9 mouse cellular contexts compared by ENCODE assay signal in the genomic region with DNA sequence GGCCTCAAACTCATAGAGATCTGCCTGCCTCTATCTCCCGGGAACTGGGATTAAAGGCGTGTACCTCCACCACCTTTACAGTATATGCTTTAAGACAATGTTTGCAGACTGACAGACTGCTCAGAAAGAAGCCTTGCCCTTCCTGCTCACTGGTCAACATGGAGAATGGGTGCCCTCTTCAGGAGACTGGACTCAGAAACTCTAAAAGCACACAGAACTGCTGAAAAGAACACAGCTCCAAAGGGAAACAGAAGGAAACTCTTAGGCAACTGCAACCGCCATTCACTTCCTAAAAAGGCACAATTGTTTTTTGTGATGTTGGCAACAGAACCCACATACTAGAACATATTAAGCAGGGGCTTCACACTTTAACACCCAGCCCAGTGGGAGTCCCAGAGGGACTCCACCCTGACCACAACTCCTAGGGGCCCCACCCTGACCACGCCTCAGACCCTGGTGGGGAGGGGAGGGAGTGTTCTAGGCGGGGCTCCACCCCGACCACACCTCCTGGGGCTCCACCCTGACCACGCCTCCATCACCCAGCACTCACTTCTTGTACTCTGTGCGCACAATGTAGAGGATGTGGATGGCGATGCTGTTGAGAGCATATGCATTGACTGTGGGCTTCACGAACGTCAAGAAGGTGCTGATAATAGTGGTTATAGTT. TPM values are rescaled to one million over a fixed set of nuclear protein-coding genes. Genes with fewer than 3 reads are reported as not detected.
A peak's percentile ranks its signal among the peaks of the same experiment; 100 is the strongest.
DNase-seq lines count a peak whose midpoint lies in the region; ATAC-seq and TF ChIP-seq lines count a peak whose summit lies in the region.
"Had no signal": no experiment of that assay in that cellular context is flagged by ENCODE, and none has a peak within 500 bp of the region (broad histone marks: within the 10 kb centered on the region; RNA-seq: fewer than 3 reads in every experiment).

No protein-coding gene starts in this region.

- no peaks in the 10 kb centered on the region for H3K79me2 ChIP-seq in MEL (ENCODE audit: control insufficient read depth, insufficient read depth, low read length, poor library complexity)

- peak in 1 of 3 experiments; percentile 22; a peak in 2 of 6 replicates for TF ChIP-seq CTCF in MEL (IDR thresholded peaks at IDR 0.05 in 2 of 3, conservative IDR thresholded peaks at IDR 0.05 in 1 of 3; ENCODE audit: control insufficient read depth in 1 of 3, insufficient read depth in 1 of 3, low read depth in 2 of 3, low read length in 3 of 3, poor library complexity in 1 of 3, severe bottlenecking in 1 of 3)

- H3K9ac ChIP-seq in embryonic facial prominence, embryonic 15.5 days = no peak overlapping the region
- H3K9ac ChIP-seq in MEL (ENCODE audit: control insufficient read depth, low read depth, low read length, poor library complexity, severe bottlenecking) = peak overlapping the region; percentile 2; the same call in 1 of the 2 replicates
- H3K9ac ChIP-seq in intestine, embryonic 16.5 days (ENCODE audit: low read depth, low read length) = no peak overlapping the region; the same call in 1 of the 2 replicates

- H3K27ac ChIP-seq in embryonic facial prominence, embryonic 15.5 days (replicated peaks) = no peak overlapping the region
- H3K27ac ChIP-seq in embryonic facial prominence, embryonic 10.5 days (replicated peaks) = no peak overlapping the region
- no peak overlapping the region for H3K27ac ChIP-seq in MEL (ENCODE audit: control insufficient read depth, low read depth, low read length)
- no peak overlapping the region for H3K27ac ChIP-seq in intestine, embryonic 16.5 days (ENCODE audit: low read length)

- intact Hi-C loops in gastrocnemius, postnatal 14 days (cut with DNase I; ENCODE audit: low total_unique reads) = no loop called here
- intact Hi-C loops in left cerebral cortex, postnatal 36 days (cut with DNase I) = no loop called here

- H3K9me3 ChIP-seq in embryonic facial prominence, embryonic 15.5 days (replicated peaks) = no peaks in the 10 kb centered on the region
- no peaks in the 10 kb centered on the region for H3K9me3 ChIP-seq in embryonic facial prominence, embryonic 10.5 days
- no peaks in the 10 kb centered on the region for H3K9me3 ChIP-seq in MEL (replicated peaks; ENCODE audit: insufficient read depth, low read length)
- H3K9me3 ChIP-seq in intestine, embryonic 16.5 days (ENCODE audit: control insufficient read depth, low read length) = no peaks in the 10 kb centered on the region

- H3K4me2 ChIP-seq in embryonic facial prominence, embryonic 15.5 days (replicated peaks) = no peak overlapping the region
- no peak overlapping the region for H3K4me2 ChIP-seq in intestine, embryonic 16.5 days (ENCODE audit: low read depth, low read length)

- WGBS in embryonic facial prominence, embryonic 15.5 days = 32% methylated on average over 11 of the region's 11 CpGs
- WGBS in embryonic facial prominence, embryonic 10.5 days = 29% methylated on average over 11 of the region's 11 CpGs
- 26% methylated on average over 11 of the region's 11 CpGs for WGBS in intestine, embryonic 16.5 days

- no peaks in the 10 kb centered on the region for H3K4me1 ChIP-seq in embryonic facial prominence, embryonic 15.5 days
- no peaks in the 10 kb centered on the region for H3K4me1 ChIP-seq in embryonic facial prominence, embryonic 10.5 days
- peaks cover 0 to 6% of the 10 kb centered on the region in 2 experiments; a peak in 2 of 4 replicates for H3K4me1 ChIP-seq in MEL (ENCODE audit: control insufficient read depth in 1 of 2, insufficient read depth in 2 of 2, low read length in 2 of 2)
- H3K4me1 ChIP-seq in intestine, embryonic 16.5 days (ENCODE audit: control insufficient read depth, insufficient read depth, low read length) = no peaks in the 10 kb centered on the region; the same call in 1 of the 2 replicates

- peak; percentile 48; the same call in 1 of the 2 replicates for ATAC-seq in embryonic facial prominence, embryonic 15.5 days (ENCODE audit: insufficient number of reproducible peaks, low FRiP score, low TSS enrichment, low read depth)
- peak; percentile 86 for ATAC-seq in intestine, embryonic 16.5 days

- H3K36me3 ChIP-seq in embryonic facial prominence, embryonic 15.5 days = no peaks in the 10 kb centered on the region
- no peaks in the 10 kb centered on the region for H3K36me3 ChIP-seq in embryonic facial prominence, embryonic 10.5 days (replicated peaks)
- H3K36me3 ChIP-seq in MEL (ENCODE audit: control insufficient read depth in 1 of 2, insufficient read depth in 2 of 2, low read length in 2 of 2) = peaks cover 0 to 2% of the 10 kb centered on the region in 2 experiments; a peak in 1 of 4 replicates
- no peaks in the 10 kb centered on the region for H3K36me3 ChIP-seq in intestine, embryonic 16.5 days (ENCODE audit: control insufficient read depth, insufficient read depth, low read length)

- no peak for TF ChIP-seq EP300 in MEL (IDR thresholded peaks at IDR 0.05; ENCODE audit: low read depth in 1 of 2, low read length in 2 of 2)

- no peak overlapping the region for H3K4me3 ChIP-seq in embryonic facial prominence, embryonic 15.5 days (replicated peaks)
- no peak overlapping the region for H3K4me3 ChIP-seq in embryonic facial prominence, embryonic 10.5 days
- peak overlapping the region; percentile 15 to 47 for H3K4me3 ChIP-seq in MEL (ENCODE audit: control insufficient read depth in 1 of 2, insufficient read depth in 1 of 2, low read depth in 2 of 2, low read length in 2 of 2)
- H3K4me3 ChIP-seq in intestine, embryonic 16.5 days (ENCODE audit: low read length) = no peak overlapping the region

- DNase-seq in embryonic facial prominence, embryonic 10.5 days (ENCODE audit: low spot score) = no peak
- peak; percentile 86 for DNase-seq in MEL (ENCODE audit: low read depth, low spot score)
- DNase-seq in naive thymus-derived CD4-positive, alpha-beta T cell, adult 2 months (ENCODE audit: low read depth) = peak; percentile 30
- no peak for DNase-seq in gastrocnemius, postnatal 14 days
- DNase-seq in layer of hippocampus, adult 8-10 months (ENCODE audit: low spot score in 2 of 2) = no peak
- no peak for DNase-seq in left cerebral cortex, postnatal 36 days (ENCODE audit: low spot score in 2 of 2)

- TF ChIP-seq POLR2A in MEL (IDR thresholded peaks at IDR 0.05; ENCODE audit: control insufficient read depth in 1 of 2, insufficient read depth in 1 of 2, low read depth in 1 of 2, low read length in 2 of 2, poor library complexity in 1 of 2) = no peak

- no peaks in the 10 kb centered on the region for H3K27me3 ChIP-seq in embryonic facial prominence, embryonic 15.5 days
- H3K27me3 ChIP-seq in embryonic facial prominence, embryonic 10.5 days (replicated peaks; ENCODE audit: low read depth, poor library complexity, severe bottlenecking) = no peaks in the 10 kb centered on the region
- H3K27me3 ChIP-seq in MEL (ENCODE audit: control insufficient read depth in 1 of 2, insufficient read depth in 2 of 2, low read length in 2 of 2) = no peaks in the 10 kb centered on the region; a peak in 1 of 4 replicates
- no peaks in the 10 kb centered on the region for H3K27me3 ChIP-seq in intestine, embryonic 16.5 days (replicated peaks; ENCODE audit: control insufficient read depth, insufficient read depth, low read length)

- TF ChIP-seq RAD21 in MEL (IDR thresholded peaks at IDR 0.05; ENCODE audit: low read depth, low read length) = peak; percentile 34

RNA-seq across cellular contexts. Expression of a gene that starts 22.7 kb away (rescaled TPM):
- polyA plus RNA-seq in embryonic facial prominence, embryonic 15.5 days (2015; fragmentation: Nextera tagmentation; extraction: Ambion mirVana) = 53.9 and 56.9 TPM in 2 replicates
- 70.9 and 73.1 TPM in 2 replicates for polyA plus RNA-seq in embryonic facial prominence, embryonic 10.5 days (2016; fragmentation: Nextera tagmentation; extraction: Ambion mirVana)
- total RNA-seq in MEL (2012; rRNA removed) = 21.7 and 25.0 TPM in 2 replicates
- 10 to 100 TPM in 1 of 2 experiments, not detected in 1; 63.0 TPM for polyA plus RNA-seq in MEL (2012; ENCODE audit: insufficient read depth in 1 of 2, insufficient read length in 2 of 2, low read depth in 1 of 2, low replicate concordance in 2 of 2, missing spikeins in 1 of 2)
- 22.6 and 26.2 TPM in 2 replicates for polyA plus RNA-seq in intestine, embryonic 16.5 days (2015; fragmentation: Nextera tagmentation; extraction: Ambion mirVana)
- 10 to 100 TPM; 13.9 to 17.1 TPM for total RNA-seq in gastrocnemius, postnatal 14 days (2021)
- total RNA-seq in layer of hippocampus, adult 8-10 months (2022) = 10 to 100 TPM; 73.9 to 92.9 (median 80.6) TPM
- 10 to 100 TPM; 69.3 to 82.4 TPM for total RNA-seq in left cerebral cortex, postnatal 36 days (2021)

RNA-seq across cellular contexts. Expression of a gene that starts 24.0 kb away (rescaled TPM):
- polyA plus RNA-seq in embryonic facial prominence, embryonic 15.5 days (2015; fragmentation: Nextera tagmentation; extraction: Ambion mirVana) = 10.2 and 10.4 TPM in 2 replicates
- not detected in 2 replicates for polyA plus RNA-seq in embryonic facial prominence, embryonic 10.5 days (2016; fragmentation: Nextera tagmentation; extraction: Ambion mirVana)
- total RNA-seq in MEL (2012; rRNA removed) = not detected in 2 replicates
- polyA plus RNA-seq in MEL (2012; ENCODE audit: insufficient read depth in 1 of 2, insufficient read length in 2 of 2, low read depth in 1 of 2, low replicate concordance in 2 of 2, missing spikeins in 1 of 2) = under 1 TPM in 1 of 2 experiments, not detected in 1; 0.03 TPM
- 0.65 and 0.88 TPM in 2 replicates for polyA plus RNA-seq in intestine, embryonic 16.5 days (2015; fragmentation: Nextera tagmentation; extraction: Ambion mirVana)
- not detected for total RNA-seq in gastrocnemius, postnatal 14 days (2021)
- not detected for total RNA-seq in layer of hippocampus, adult 8-10 months (2022)
- total RNA-seq in left cerebral cortex, postnatal 36 days (2021) = not detected

RNA-seq across cellular contexts. Expression of a gene that starts 32.2 kb away (rescaled TPM):
- polyA plus RNA-seq in embryonic facial prominence, embryonic 15.5 days (2015; fragmentation: Nextera tagmentation; extraction: Ambion mirVana) = 136 and 139 TPM in 2 replicates
- 191 and 192 TPM in 2 replicates for polyA plus RNA-seq in embryonic facial prominence, embryonic 10.5 days (2016; fragmentation: Nextera tagmentation; extraction: Ambion mirVana)
- total RNA-seq in MEL (2012; rRNA removed) = 177 TPM in 2 replicates
- polyA plus RNA-seq in MEL (2012; ENCODE audit: insufficient read depth in 1 of 2, insufficient read length in 2 of 2, low read depth in 1 of 2, low replicate concordance in 2 of 2, missing spikeins in 1 of 2) = 100 to 1,000 TPM in 1 of 2 experiments, not detected in 1; 178 TPM
- 157 and 174 TPM in 2 replicates for polyA plus RNA-seq in intestine, embryonic 16.5 days (2015; fragmentation: Nextera tagmentation; extraction: Ambion mirVana)
- 10 to 100 TPM; 32.7 to 33.3 TPM for total RNA-seq in gastrocnemius, postnatal 14 days (2021)
- total RNA-seq in layer of hippocampus, adult 8-10 months (2022) = 10 to 100 TPM; 60.9 to 70.6 (median 66.6) TPM
- total RNA-seq in left cerebral cortex, postnatal 36 days (2021) = 10 to 100 TPM; 66.6 to 68.3 TPM

RNA-seq across cellular contexts. Expression of a gene that starts 39.2 kb away (rescaled TPM):
- polyA plus RNA-seq in embryonic facial prominence, embryonic 15.5 days (2015; fragmentation: Nextera tagmentation; extraction: Ambion mirVana) = 34.9 and 42.3 TPM in 2 replicates
- 42.5 and 45.1 TPM in 2 replicates for polyA plus RNA-seq in embryonic facial prominence, embryonic 10.5 days (2016; fragmentation: Nextera tagmentation; extraction: Ambion mirVana)
- 22.5 and 26.4 TPM in 2 replicates for total RNA-seq in MEL (2012; rRNA removed)
- 10 to 100 TPM in 1 of 2 experiments, not detected in 1; 18.9 TPM for polyA plus RNA-seq in MEL (2012; ENCODE audit: insufficient read depth in 1 of 2, insufficient read length in 2 of 2, low read depth in 1 of 2, low replicate concordance in 2 of 2, missing spikeins in 1 of 2)
- 41.7 and 43.7 TPM in 2 replicates for polyA plus RNA-seq in intestine, embryonic 16.5 days (2015; fragmentation: Nextera tagmentation; extraction: Ambion mirVana)
- total RNA-seq in gastrocnemius, postnatal 14 days (2021) = 10 to 100 TPM; 23.3 to 25.2 TPM
- 10 to 100 TPM; 24.3 to 29.5 (median 25.4) TPM for total RNA-seq in layer of hippocampus, adult 8-10 months (2022)
- 10 to 100 TPM; 20.5 to 26.2 TPM for total RNA-seq in left cerebral cortex, postnatal 36 days (2021)

RNA-seq across cellular contexts. Expression of a gene that starts 41.9 kb away (rescaled TPM):
- polyA plus RNA-seq in embryonic facial prominence, embryonic 15.5 days (2015; fragmentation: Nextera tagmentation; extraction: Ambion mirVana) = not detected in 2 replicates
- polyA plus RNA-seq in embryonic facial prominence, embryonic 10.5 days (2016; fragmentation: Nextera tagmentation; extraction: Ambion mirVana) = 0.60 and 1.1 TPM in 2 replicates
- not detected in 2 replicates for total RNA-seq in MEL (2012; rRNA removed)
- polyA plus RNA-seq in MEL (2012; ENCODE audit: insufficient read depth in 1 of 2, insufficient read length in 2 of 2, low read depth in 1 of 2, low replicate concordance in 2 of 2, missing spikeins in 1 of 2) = 1 to 10 TPM in 1 of 2 experiments, not detected in 1; 1.0 TPM
- 0.44 TPM in 1 of 2 replicates, not detected in the other for polyA plus RNA-seq in intestine, embryonic 16.5 days (2015; fragmentation: Nextera tagmentation; extraction: Ambion mirVana)
- total RNA-seq in gastrocnemius, postnatal 14 days (2021) = not detected
- under 1 TPM in 1 of 4 experiments, not detected in 3; 0.82 TPM for total RNA-seq in layer of hippocampus, adult 8-10 months (2022)
- not detected for total RNA-seq in left cerebral cortex, postnatal 36 days (2021)
- polyA plus RNA-seq: large intestine, adult 2 months had no signal

Comparison
In these comparisons a context has a peak if more than half of its experiments do, and no peak if none do; other contexts are left out.
1. H3K4me3 ChIP-seq: peak in MEL (2 of 2); none in embryonic facial prominence, embryonic 15.5 days (single experiment), embryonic facial prominence, embryonic 10.5 days (single experiment) and intestine, embryonic 16.5 days (single experiment).
2. DNase-seq: peak in MEL (single experiment) and naive thymus-derived CD4-positive, alpha-beta T cell, adult 2 months (single experiment); none in embryonic facial prominence, embryonic 10.5 days (single experiment), gastrocnemius, postnatal 14 days (single experiment), layer of hippocampus, adult 8-10 months (0 of 2) and left cerebral cortex, postnatal 36 days (0 of 2).